8 mouse cellular contexts compared by ENCODE assay signal in genomic region chr5:138195463-138195862, GRCm38 (mm10). TPM values are rescaled to one million over a fixed set of nuclear protein-coding genes. Genes with fewer than 3 reads are reported as not detected.
DNase-seq lines count a peak whose midpoint lies in the region; ATAC-seq and TF ChIP-seq lines count a peak whose summit lies in the region.

No protein-coding gene starts in this region.

- H3K27me3 ChIP-seq in kidney, embryonic 15.5 days = no peaks in the 10 kb centered on the region
- no peaks in the 10 kb centered on the region for H3K27me3 ChIP-seq in limb, embryonic 10.5 days (ENCODE audit: low read depth, poor library complexity, severe bottlenecking)
- H3K27me3 ChIP-seq in neural tube, embryonic 12.5 days (replicated peaks) = no peaks in the 10 kb centered on the region

- H3K36me3 ChIP-seq in kidney, embryonic 15.5 days = peaks cover 22% of the 10 kb centered on the region
- peaks cover 32% of the 10 kb centered on the region for H3K36me3 ChIP-seq in limb, embryonic 10.5 days
- peaks cover 30% of the 10 kb centered on the region for H3K36me3 ChIP-seq in neural tube, embryonic 12.5 days

- H3K9me3 ChIP-seq in kidney, embryonic 15.5 days (replicated peaks) = no peaks in the 10 kb centered on the region
- H3K9me3 ChIP-seq in limb, embryonic 10.5 days (replicated peaks) = no peaks in the 10 kb centered on the region
- H3K9me3 ChIP-seq in neural tube, embryonic 12.5 days = no peaks in the 10 kb centered on the region

- TF ChIP-seq CTCF in embryonic fibroblast, embryonic 13.5 days (IDR thresholded peaks at IDR 0.05; ENCODE audit: borderline replicate concordance, insufficient read depth, low read length) = no peak

- 0 out of 2 replicates have a peak overlapping the region, but pooled peaks have one; percentile 82 for H3K27ac ChIP-seq in kidney, embryonic 15.5 days
- H3K27ac ChIP-seq in embryonic fibroblast, embryonic 13.5 days (ENCODE audit: insufficient read depth, low read length) = no peak overlapping the region
- no peak overlapping the region for H3K27ac ChIP-seq in limb, embryonic 10.5 days
- H3K27ac ChIP-seq in neural tube, embryonic 12.5 days = no peak overlapping the region

- peak overlapping the region; percentile 62 for H3K4me3 ChIP-seq in kidney, embryonic 15.5 days (replicated peaks)
- H3K4me3 ChIP-seq in embryonic fibroblast, embryonic 13.5 days (ENCODE audit: insufficient read depth, low read length) = peak overlapping the region; percentile 49; the same call in 1 of the 2 replicates
- H3K4me3 ChIP-seq in limb, embryonic 10.5 days = peak overlapping the region; percentile 82
- 0 out of 2 replicates have a peak overlapping the region, but pooled peaks have one; percentile 71 for H3K4me3 ChIP-seq in neural tube, embryonic 12.5 days

- H3K4me2 ChIP-seq in kidney, embryonic 15.5 days = peak overlapping the region; percentile 94
- H3K4me2 ChIP-seq in neural tube, embryonic 12.5 days (replicated peaks) = peak overlapping the region; percentile 88

- H3K4me1 ChIP-seq in kidney, embryonic 15.5 days = peaks cover 10% of the 10 kb centered on the region
- no peaks in the 10 kb centered on the region for H3K4me1 ChIP-seq in embryonic fibroblast, embryonic 13.5 days (ENCODE audit: control insufficient read depth, insufficient read depth, low read length)
- peaks cover 13% of the 10 kb centered on the region for H3K4me1 ChIP-seq in limb, embryonic 10.5 days
- no peaks in the 10 kb centered on the region; the same call in 1 of the 2 replicates for H3K4me1 ChIP-seq in neural tube, embryonic 12.5 days

- no peak for DNase-seq in kidney, adult 9 months
- DNase-seq in limb, embryonic 10.5 days (ENCODE audit: low spot score) = no peak
- DNase-seq in yolk sac, embryonic 10.5 days (ENCODE audit: low spot score) = no peak
- no peak for DNase-seq in gastrocnemius, adult 18-20 months (ENCODE audit: low spot score)
- DNase-seq in cerebellum, adult 8-10 months = no peak

- no peak for ATAC-seq in kidney, embryonic 15.5 days (replicated peaks; ENCODE audit: low FRiP score)
- no peak for ATAC-seq in neural tube, embryonic 12.5 days (ENCODE audit: low FRiP score, low read depth)

- no peak overlapping the region; the same call in 1 of the 2 replicates for H3K9ac ChIP-seq in kidney, embryonic 15.5 days
- no peak overlapping the region for H3K9ac ChIP-seq in neural tube, embryonic 12.5 days

- 68% methylated on average over 7 of the region's 7 CpGs for WGBS in kidney, embryonic 15.5 days
- 90% methylated on average over 7 of the region's 7 CpGs for WGBS in limb, embryonic 10.5 days
- 81% methylated on average over 7 of the region's 7 CpGs for WGBS in neural tube, embryonic 12.5 days

- no peak for TF ChIP-seq POLR2A in embryonic fibroblast, embryonic 13.5 days (IDR thresholded peaks at IDR 0.05; ENCODE audit: low read depth, low read length)

RNA-seq across cellular contexts. Expression of gene Mblac1, which starts 1.3 kb away (rescaled TPM):
- polyA plus RNA-seq in kidney, embryonic 15.5 days (2015; fragmentation: Nextera tagmentation; extraction: Ambion mirVana) = 8.4 and 10.5 TPM in 2 replicates
- polyA plus RNA-seq in embryonic fibroblast, embryonic 13.5 days (2011; ENCODE audit: insufficient read length, low read depth, missing spikeins) = 2.1 and 3.5 TPM in 2 replicates
- polyA plus RNA-seq in limb, embryonic 10.5 days (2016; fragmentation: Nextera tagmentation; extraction: Ambion mirVana) = 6.6 and 9.5 TPM in 2 replicates
- 12.3 and 12.6 TPM in 2 replicates for polyA plus RNA-seq in neural tube, embryonic 12.5 days (2016; fragmentation: Nextera tagmentation; extraction: Ambion mirVana)
- total RNA-seq in gastrocnemius, adult 18-20 months (2021) = 1 to 10 TPM; 1.4 TPM

RNA-seq across cellular contexts. Expression of gene Cnpy4, which starts 8.2 kb away (rescaled TPM):
- polyA plus RNA-seq in kidney, embryonic 15.5 days (2015; fragmentation: Nextera tagmentation; extraction: Ambion mirVana) = 61.9 and 62.9 TPM in 2 replicates
- 63.1 and 63.3 TPM in 2 replicates for polyA plus RNA-seq in embryonic fibroblast, embryonic 13.5 days (2011; ENCODE audit: insufficient read length, low read depth, missing spikeins)
- polyA plus RNA-seq in limb, embryonic 10.5 days (2016; fragmentation: Nextera tagmentation; extraction: Ambion mirVana) = 54.6 and 60.4 TPM in 2 replicates
- 44.3 and 46.8 TPM in 2 replicates for polyA plus RNA-seq in neural tube, embryonic 12.5 days (2016; fragmentation: Nextera tagmentation; extraction: Ambion mirVana)
- total RNA-seq in gastrocnemius, adult 18-20 months (2021) = 1 to 10 TPM; 2.7 to 3.5 TPM

RNA-seq across cellular contexts. Expression of gene Taf6, which starts 8.2 kb away (rescaled TPM):
- 102 and 109 TPM in 2 replicates for polyA plus RNA-seq in kidney, embryonic 15.5 days (2015; fragmentation: Nextera tagmentation; extraction: Ambion mirVana)
- polyA plus RNA-seq in embryonic fibroblast, embryonic 13.5 days (2011; ENCODE audit: insufficient read length, low read depth, missing spikeins) = 27.9 and 29.8 TPM in 2 replicates
- 133 and 145 TPM in 2 replicates for polyA plus RNA-seq in limb, embryonic 10.5 days (2016; fragmentation: Nextera tagmentation; extraction: Ambion mirVana)
- polyA plus RNA-seq in neural tube, embryonic 12.5 days (2016; fragmentation: Nextera tagmentation; extraction: Ambion mirVana) = 102 and 112 TPM in 2 replicates
- total RNA-seq in gastrocnemius, adult 18-20 months (2021) = 10 to 100 TPM; 34.5 to 34.9 TPM

RNA-seq across cellular contexts. Expression of gene Mcm7, which starts 23.2 kb away (rescaled TPM):
- polyA plus RNA-seq in kidney, embryonic 15.5 days (2015; fragmentation: Nextera tagmentation; extraction: Ambion mirVana) = 211 and 225 TPM in 2 replicates
- 79.1 and 85.3 TPM in 2 replicates for polyA plus RNA-seq in embryonic fibroblast, embryonic 13.5 days (2011; ENCODE audit: insufficient read length, low read depth, missing spikeins)
- polyA plus RNA-seq in limb, embryonic 10.5 days (2016; fragmentation: Nextera tagmentation; extraction: Ambion mirVana) = 384 and 399 TPM in 2 replicates
- 197 and 198 TPM in 2 replicates for polyA plus RNA-seq in neural tube, embryonic 12.5 days (2016; fragmentation: Nextera tagmentation; extraction: Ambion mirVana)
- 1 to 10 TPM; 6.5 to 7.8 TPM for total RNA-seq in gastrocnemius, adult 18-20 months (2021)

RNA-seq across cellular contexts. Expression of gene Ap4m1, which starts 23.7 kb away (rescaled TPM):
- 24.2 and 28.2 TPM in 2 replicates for polyA plus RNA-seq in kidney, embryonic 15.5 days (2015; fragmentation: Nextera tagmentation; extraction: Ambion mirVana)
- 22.2 and 26.5 TPM in 2 replicates for polyA plus RNA-seq in embryonic fibroblast, embryonic 13.5 days (2011; ENCODE audit: insufficient read length, low read depth, missing spikeins)
- polyA plus RNA-seq in limb, embryonic 10.5 days (2016; fragmentation: Nextera tagmentation; extraction: Ambion mirVana) = 26.4 and 32.0 TPM in 2 replicates
- polyA plus RNA-seq in neural tube, embryonic 12.5 days (2016; fragmentation: Nextera tagmentation; extraction: Ambion mirVana) = 23.5 and 24.1 TPM in 2 replicates
- 1 to 10 TPM; 6.6 to 7.0 TPM for total RNA-seq in gastrocnemius, adult 18-20 months (2021)
